Mouse (Mus musculus) heart, adult 2 months (tissue): ENCODE measurements around the gene Gm20532. TPM values are rescaled to one million over a fixed set of nuclear protein-coding genes. Genes with fewer than 3 reads are reported as not detected.
A peak's percentile ranks its signal among the peaks of the same experiment; 100 is the strongest.

Source experiments
- DNase-seq, 2 experiments: peaks; one replicate each; pipeline ENCODE4 v3.0.0; 2021
- H3K27ac ChIP-seq: fragments of 200-600 bp; 2 replicates; pipeline ENCODE4 v1.8.1; 2022
- H3K27me3 ChIP-seq: fragments of 200-500 bp; 2 replicates; pipeline ENCODE4 v1.6.1; 2012; ENCODE audit warnings: mild to moderate bottlenecking, low read length, inconsistent platforms, mixed read lengths; ENCODE audit not compliant: control insufficient read depth, insufficient read depth
- H3K36me3 ChIP-seq: fragments of 200-500 bp; 2 replicates; pipeline ENCODE4 v1.6.1; 2012; ENCODE audit warnings: low read length, inconsistent platforms; ENCODE audit not compliant: control insufficient read depth, insufficient read depth
- H3K4me1 ChIP-seq: fragments of 200-500 bp; 2 replicates; pipeline ENCODE4 v1.6.1; 2011; ENCODE audit warnings: low read length; ENCODE audit not compliant: control insufficient read depth, insufficient read depth
- H3K4me3 ChIP-seq: fragments of 200-600 bp; 2 replicates; pipeline ENCODE4 v1.8.1; 2022
- H3K79me2 ChIP-seq: fragments of 200-500 bp; replicated peaks from 2 replicates; pipeline ENCODE4 v1.6.1; 2012; ENCODE audit warnings: mild to moderate bottlenecking, inconsistent platforms, low read length, moderate library complexity, mixed read lengths; ENCODE audit not compliant: control insufficient read depth, insufficient read depth
- H3K9ac ChIP-seq: fragments of 200-500 bp; 2 replicates; pipeline ENCODE4 v1.6.1; 2012; ENCODE audit warnings: low read depth, mild to moderate bottlenecking, control low read depth, inconsistent platforms, low read length, mixed read lengths
- CTCF ChIP-seq: fragments of 200-600 bp; IDR thresholded peaks from 2 replicates; pipeline ENCODE4 v1.8.1; 2022; ENCODE audit warnings: antibody characterized with exemption, mild to moderate bottlenecking, moderate library complexity
- EP300 ChIP-seq: fragments of 200-500 bp; IDR thresholded peaks from 2 replicates; pipeline ENCODE4 v1.6.1; 2011; ENCODE audit warnings: low read depth, low read length, control low read depth; ENCODE audit not compliant: insufficient read depth
- POLR2A ChIP-seq: fragments of 200-500 bp; IDR thresholded peaks from 2 replicates; pipeline ENCODE4 v1.6.1; 2011; ENCODE audit warnings: mild to moderate bottlenecking, low read depth, low read length, control low read depth; ENCODE audit not compliant: insufficient read depth
- WGBS: fragments of 180-500 bp; shearing (Covaris S2); methylation state at CpG from one replicate; pipeline ENCODE4 v1.1.7; 2018; 5-methylcytosine and 5-hydroxymethylcytosine counted together
- intact Hi-C: fragments of 180-260 bp; cut with DNase I; formaldehyde crosslinking; loops from one replicate; pipeline ENCODE4 v1.15.1; 2025
- polyA plus RNA-seq: library from polyadenylated mRNA; depleted of rRNA; stranded (reverse); fragments of >200 nt; gene quantifications from 2 replicates; pipeline ENCODE4 v1.2.3, GENCODE M21; 2012
- total RNA-seq, 2 experiments: library from RNA; stranded (reverse); gene quantifications; 2 replicates each; pipeline ENCODE4 v1.2.3; 2021

Gm20532 gene
- total and polyA plus RNA-seq, 3 experiments: not detected

GRCm38 (mm10) chr2:26588573-26588972 lies 2.1 kb downstream of the Gm20532 start:
- DNase-seq: peak in 1 of 2 experiments; percentile 38
- H3K4me3 ChIP-seq: peak overlapping the region; percentile 53

GRCm38 (mm10) chr2:26589284-26589683 lies 2.8 kb downstream of the Gm20532 start:
- WGBS: 60% methylated on average over 10 of the region's 10 CpGs
- H3K4me1 ChIP-seq: no peaks in the 10 kb centered on the region; the same call in 1 of the 2 replicates
- peak overlapping the region; percentile 53 for H3K4me3 ChIP-seq
- intact Hi-C loops: no loop called here
- H3K9ac ChIP-seq: peak overlapping the region; percentile 86
- H3K36me3 ChIP-seq: peaks cover 5% of the 10 kb centered on the region; the same call in 1 of the 2 replicates
- TF ChIP-seq POLR2A (0 out of 2 replicates have a peak, but pooled peaks have one; percentile 1), CTCF (no peak)
- H3K27ac ChIP-seq: peak overlapping the region; percentile 75
- DNase-seq: no peak
- H3K79me2 ChIP-seq: peaks cover 2% of the 10 kb centered on the region; the same call in 1 of the 2 replicates
- H3K27me3 ChIP-seq: no peaks in the 10 kb centered on the region

More at GRCm38 (mm10) chr2:26588573-26588972, 2.1 kb downstream of the Gm20532 start:
- peaks cover 5% of the 10 kb centered on the region; the same call in 1 of the 2 replicates for H3K36me3 ChIP-seq
- H3K9ac ChIP-seq: peak overlapping the region; percentile 86
- 29% methylated on average over 4 of the region's 4 CpGs for WGBS
- TF ChIP-seq EP300: no peak
- TF ChIP-seq CTCF: no peak
- TF ChIP-seq POLR2A: no peak; the same call in 1 of the 2 replicates
- peaks cover 2% of the 10 kb centered on the region; the same call in 1 of the 2 replicates for H3K79me2 ChIP-seq
- H3K27me3 ChIP-seq: no peaks in the 10 kb centered on the region
- no peaks in the 10 kb centered on the region; the same call in 1 of the 2 replicates for H3K4me1 ChIP-seq
- intact Hi-C loops: no loop called here
- H3K27ac ChIP-seq: peak overlapping the region; percentile 75

- Histone ChIP-seq H3K79me2 (peaks cover 2% of the 10 kb centered on the region; the same call in 1 of the 2 replicates), H3K4me1 (no peaks in the 10 kb centered on the region; the same call in 1 of the 2 replicates), H3K27ac (peak overlapping the region; percentile 75), H3K27me3 (no peaks in the 10 kb centered on the region), H3K4me3 (peak overlapping the region; percentile 53), H3K36me3 (peaks cover 5% of the 10 kb centered on the region; the same call in 1 of the 2 replicates), H3K9ac (peak overlapping the region; percentile 86)
- intact Hi-C loops: no loop called here
- WGBS: 60% methylated on average over 7 of the region's 7 CpGs
- DNase-seq: peak in 1 of 2 experiments; percentile 38
- TF ChIP-seq POLR2A (no peak), EP300 (no peak), CTCF (no peak)
Measured at GRCm38 (mm10) chr2:26590282-26590681, 3.8 kb downstream of the Gm20532 start.

- no peak for TF ChIP-seq EP300
- 0 out of 2 replicates have a peak, but pooled peaks have one; percentile 33 for TF ChIP-seq POLR2A
Measured at GRCm38 (mm10) chr2:26590962-26591361, 4.5 kb downstream of the Gm20532 start.

DNA sequence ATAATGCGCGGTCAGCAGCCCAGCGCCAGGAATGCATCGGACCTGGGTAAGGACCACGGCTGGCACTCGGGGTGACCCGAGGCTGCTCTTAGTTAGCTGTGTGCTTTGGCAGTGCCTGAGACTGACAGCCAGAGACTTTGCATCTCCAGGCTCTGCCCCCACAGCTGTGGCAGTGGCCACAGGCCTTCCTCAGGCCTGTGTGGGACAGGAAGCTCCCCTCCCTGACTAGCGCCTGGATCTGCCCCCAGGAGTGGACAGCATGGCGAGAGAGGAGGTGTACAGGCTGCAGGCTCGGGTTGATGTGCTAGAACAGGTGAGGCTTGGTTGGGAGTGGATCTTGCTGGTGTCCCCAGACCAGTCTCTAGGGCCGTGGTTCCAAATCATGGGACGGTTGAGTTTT lies 5.0 kb downstream of the Gm20532 start:
- Histone ChIP-seq H3K27me3 (no peaks in the 10 kb centered on the region), H3K36me3 (peaks cover 5% of the 10 kb centered on the region; the same call in 1 of the 2 replicates), H3K4me1 (no peaks in the 10 kb centered on the region; the same call in 1 of the 2 replicates), H3K79me2 (no peaks in the 10 kb centered on the region), H3K27ac (peak overlapping the region; percentile 75), H3K9ac (peak overlapping the region; percentile 23), H3K4me3 (peak overlapping the region; percentile 53)
- intact Hi-C loops: no loop called here
- peak in 1 of 2 experiments; percentile 31 for DNase-seq
- WGBS: 39% methylated on average over 12 of the region's 12 CpGs
- TF ChIP-seq EP300 (no peak), POLR2A (no peak)

More at GRCm38 (mm10) chr2:26590962-26591361, 4.5 kb downstream of the Gm20532 start:
- WGBS: 41% methylated on average over 7 of the region's 7 CpGs
- intact Hi-C loops: no loop called here
- Histone ChIP-seq H3K9ac (peak overlapping the region; percentile 86), H3K79me2 (no peaks in the 10 kb centered on the region), H3K27me3 (no peaks in the 10 kb centered on the region), H3K36me3 (peaks cover 5% of the 10 kb centered on the region; the same call in 1 of the 2 replicates), H3K4me3 (peak overlapping the region; percentile 53), H3K27ac (peak overlapping the region; percentile 75), H3K4me1 (no peaks in the 10 kb centered on the region; the same call in 1 of the 2 replicates)
- peak in 1 of 2 experiments; percentile 45 for DNase-seq
